Mouse (Mus musculus) CH12.LX (cell line): ENCODE results near the gene Frem2. TPM values are rescaled to one million over a fixed set of nuclear protein-coding genes. Genes with fewer than 3 reads are reported as not detected.

Experiments used
- DNase-seq: peaks from one replicate; pipeline ENCODE4 v3.0.0-alpha.2; 2013; ENCODE audit errors: extremely low read depth
- H3K27ac ChIP-seq: 2 replicates; pipeline ENCODE4 v1.5.1; 2012; ENCODE audit warnings: low read depth, mild to moderate bottlenecking, control low read depth, moderate library complexity; ENCODE audit not compliant: insufficient read depth
- H3K27me3 ChIP-seq: replicated peaks from 2 replicates; pipeline ENCODE3; 2012; ENCODE audit warnings: inconsistent platforms
- H3K36me3 ChIP-seq, 2 experiments: replicated peaks in 1 of 2; 2 replicates each; pipeline versions ENCODE3 to v1.6.1; 2012; ENCODE audit warnings: inconsistent platforms in 1 of 2, low read length in 1 of 2, mild to moderate bottlenecking in 1 of 2, mixed read lengths in 1 of 2, moderate library complexity in 1 of 2; ENCODE audit not compliant: control insufficient read depth in 1 of 2, insufficient read depth in 1 of 2
- H3K4me1 ChIP-seq, 2 experiments: 2 replicates each; pipeline ENCODE4 v1.6.1; 2012; ENCODE audit warnings: inconsistent platforms in 1 of 2, moderate library complexity in 1 of 2; ENCODE audit not compliant: insufficient read depth in 2 of 2, control insufficient read depth in 1 of 2
- H3K4me2 ChIP-seq: 2 replicates; pipeline ENCODE4 v1.6.1; 2012; ENCODE audit warnings: low read depth, mild to moderate bottlenecking, control low read depth; ENCODE audit not compliant: poor library complexity, insufficient read depth, severe bottlenecking
- H3K4me3 ChIP-seq, 3 experiments: fragments of 150-350 bp in 1 of 3; sonication (generic) in 1 of 3; replicated peaks in 1 of 3; 2 replicates each; pipeline versions ENCODE3 to v1.5.1; 2011 to 2012; ENCODE audit warnings: low read depth in 2 of 3, low read length in 2 of 3, mild to moderate bottlenecking in 2 of 3, moderate library complexity in 2 of 3, control low read depth in 1 of 3, improper control_type of control experiment in 1 of 3, inconsistent platforms in 1 of 3, mixed read lengths in 1 of 3; ENCODE audit not compliant: poor library complexity in 1 of 3
- H3K79me2 ChIP-seq: replicated peaks from 2 replicates; pipeline ENCODE4 v1.6.1; 2012; ENCODE audit warnings: mild to moderate bottlenecking, moderate library complexity; ENCODE audit not compliant: control insufficient read depth, poor library complexity, insufficient read depth, severe bottlenecking; ENCODE audit errors: extremely low read depth
- H3K9ac ChIP-seq: 2 replicates; pipeline ENCODE4 v1.6.1; 2012; ENCODE audit warnings: low read depth, mild to moderate bottlenecking, control low read depth, moderate library complexity; ENCODE audit not compliant: insufficient read depth
- H3K9me3 ChIP-seq: replicated peaks from 2 replicates; pipeline ENCODE3; 2012; ENCODE audit warnings: low read length, inconsistent platforms, mixed read lengths
- BHLHE40 ChIP-seq: IDR thresholded peaks from 2 replicates; pipeline ENCODE4 v1.6.1; 2011; ENCODE audit warnings: mild to moderate bottlenecking, low read depth, low read length, improper control_type of control experiment
- CTCF ChIP-seq, 2 experiments: IDR thresholded peaks in 1 of 2; conservative IDR thresholded peaks in 1 of 2; 2 replicates each; pipeline ENCODE4 v1.5.1; 2011 to 2012; ENCODE audit warnings: low read depth in 2 of 2, low read length in 2 of 2, improper control_type of control experiment in 1 of 2, inconsistent platforms in 1 of 2, mild to moderate bottlenecking in 1 of 2, moderate library complexity in 1 of 2
- E2F4 ChIP-seq: IDR thresholded peaks from 2 replicates; pipeline ENCODE4 v1.6.1; 2011; ENCODE audit warnings: low read depth, low read length, improper control_type of control experiment; ENCODE audit not compliant: insufficient replicate concordance
- HCFC1 ChIP-seq: IDR thresholded peaks from 2 replicates; pipeline ENCODE4 v1.6.1; 2012; ENCODE audit warnings: low read depth, mild to moderate bottlenecking, inconsistent platforms, low read length, improper control_type of control experiment
- JUN ChIP-seq: IDR thresholded peaks from 2 replicates; pipeline ENCODE4 v1.6.1; 2011; ENCODE audit warnings: low read depth, mild to moderate bottlenecking, low read length, improper control_type of control experiment, moderate library complexity; ENCODE audit not compliant: insufficient read depth
- JUND ChIP-seq: conservative IDR thresholded peaks from 2 replicates; pipeline ENCODE4 v1.6.1; 2011; ENCODE audit warnings: low read depth, low read length, improper control_type of control experiment
- KAT2A ChIP-seq: IDR thresholded peaks from 2 replicates; pipeline ENCODE4 v1.6.1; 2012; ENCODE audit warnings: low read length, improper control_type of control experiment, inconsistent platforms; ENCODE audit not compliant: insufficient replicate concordance
- MAX ChIP-seq: IDR thresholded peaks from 2 replicates; pipeline ENCODE4 v1.6.1; 2011; ENCODE audit warnings: low read length, improper control_type of control experiment
- MAZ ChIP-seq: IDR thresholded peaks from 2 replicates; pipeline ENCODE4 v1.6.1; 2012; ENCODE audit warnings: low read depth, mild to moderate bottlenecking, inconsistent platforms, low read length, improper control_type of control experiment, moderate library complexity
- NELFE ChIP-seq: IDR thresholded peaks from 2 replicates; pipeline ENCODE4 v1.6.1; 2011; ENCODE audit warnings: low read depth, low read length, improper control_type of control experiment
- RCOR1 ChIP-seq: conservative IDR thresholded peaks from 2 replicates; pipeline ENCODE4 v1.6.1; 2012; ENCODE audit warnings: low read depth, mild to moderate bottlenecking, inconsistent platforms, low read length, improper control_type of control experiment
- TCF12 ChIP-seq: IDR thresholded peaks from 2 replicates; pipeline ENCODE4 v1.6.1; 2014; ENCODE audit warnings: low read depth, mild to moderate bottlenecking, inconsistent platforms, low read length, improper control_type of control experiment
- ZC3H11A ChIP-seq: IDR thresholded peaks from 2 replicates; pipeline ENCODE4 v1.6.1; 2012; ENCODE audit warnings: low read depth, mild to moderate bottlenecking, inconsistent platforms, low read length, improper control_type of control experiment
- ZNF384 ChIP-seq: IDR thresholded peaks from 2 replicates; pipeline ENCODE4 v1.6.1; 2012; ENCODE audit warnings: low read depth, low read length, improper control_type of control experiment, inconsistent platforms
- dilution Hi-C: fragments of 300-500 bp; cut with MboI; formaldehyde crosslinking; loops from 2 replicates; pipeline ENCODE4 v1.14.3; 2020; ENCODE audit warnings: low sequenced_read_pairs; ENCODE audit not compliant: extremely low pct_unique_long_range_greater_than_20kb, extremely low pct_ligation_motif_present
- in situ Hi-C: fragments of 300-500 bp; cut with MboI; formaldehyde crosslinking; loops from 3 replicates; pipeline ENCODE4 v1.14.3; 2019; ENCODE audit warnings: low sequenced_read_pairs, low pct_ligation_motif_present, low pct_unique_long_range_greater_than_20kb, mixed read lengths
- polyA plus RNA-seq: library from polyadenylated mRNA; unstranded; fragments of >175 nt; gene quantifications from 2 replicates; pipeline ENCODE4 v1.2.1, GENCODE M21; 2012; ENCODE audit warnings: low read depth; ENCODE audit not compliant: insufficient read length
- total RNA-seq, 2 experiments: library from RNA; depleted of rRNA; stranded (reverse); fragments of 300-350 nt in 1 of 2; fragments of >200 nt in 1 of 2; gene quantifications; 2 replicates each; pipeline ENCODE4 v1.2.3; 2012 to 2014

Frem2 gene
- total and polyA plus RNA-seq, 3 experiments = 0.04 to 0.09 (median 0.04) TPM

GRCm38 (mm10) chr3:53680816-53681215, 23.7 kb upstream of the Frem2 start:
- no peak overlapping the region for H3K4me3 ChIP-seq
- no peak for DNase-seq
- H3K4me2 ChIP-seq = no peak overlapping the region; the same call in 1 of the 2 replicates
- no peaks in the 10 kb centered on the region for H3K9me3 ChIP-seq
- no peaks in the 10 kb centered on the region for H3K79me2 ChIP-seq
- H3K27me3 ChIP-seq = no peaks in the 10 kb centered on the region
- H3K4me1 ChIP-seq = peaks cover 0 to 3% of the 10 kb centered on the region in 2 experiments; a peak in 1 of 4 replicates
- dilution Hi-C loops (no loop called here), in situ Hi-C loops (no loop called here)
- H3K27ac ChIP-seq = no peak overlapping the region
- TF ChIP-seq JUN (no peak), ZC3H11A (no peak), CTCF (conservative IDR thresholded peaks at IDR 0.05 in 1 of 2, IDR thresholded peaks at IDR 0.05 in 1 of 2; ENCODE audit: low read depth in 2 of 2, low read length in 2 of 2) (no peak), E2F4 (no peak), JUND (no peak), TCF12 (no peak), MAZ (no peak)
- no peak overlapping the region for H3K9ac ChIP-seq
- H3K36me3 ChIP-seq = no peaks in the 10 kb centered on the region

GRCm38 (mm10) chr3:53674225-53674624, 17.1 kb upstream of the Frem2 start:
- dilution Hi-C loops (no loop called here), in situ Hi-C loops (no loop called here)
- Histone ChIP-seq H3K4me3 (no peak overlapping the region), H3K36me3 (no peaks in the 10 kb centered on the region), H3K9ac (no peak overlapping the region), H3K27me3 (no peaks in the 10 kb centered on the region), H3K9me3 (no peaks in the 10 kb centered on the region), H3K79me2 (no peaks in the 10 kb centered on the region), H3K4me2 (no peak overlapping the region), H3K4me1 (no peaks in the 10 kb centered on the region), H3K27ac (no peak overlapping the region)
- no peak for TF ChIP-seq JUN
- TF ChIP-seq HCFC1 = no peak
- TF ChIP-seq NELFE = no peak
- TF ChIP-seq KAT2A = no peak
- no peak for TF ChIP-seq ZNF384
- no peak for TF ChIP-seq BHLHE40
- no peak for TF ChIP-seq MAX
- no peak for TF ChIP-seq CTCF (conservative IDR thresholded peaks at IDR 0.05 in 1 of 2, IDR thresholded peaks at IDR 0.05 in 1 of 2; ENCODE audit: low read depth in 2 of 2, low read length in 2 of 2)
- TF ChIP-seq ZC3H11A = no peak
- TF ChIP-seq RCOR1 = no peak
- no peak for TF ChIP-seq JUND
- no peak for DNase-seq
